Mouse (Mus musculus): Measurements from ENCODE around the gene Ugt1a5. TPM values are rescaled to one million over a fixed set of nuclear protein-coding genes. Genes with fewer than 3 reads are reported as not detected.

Gene Ugt1a5
- polyA plus RNA-seq, 1 experiment from 2014 or later, result not detected

DNA sequence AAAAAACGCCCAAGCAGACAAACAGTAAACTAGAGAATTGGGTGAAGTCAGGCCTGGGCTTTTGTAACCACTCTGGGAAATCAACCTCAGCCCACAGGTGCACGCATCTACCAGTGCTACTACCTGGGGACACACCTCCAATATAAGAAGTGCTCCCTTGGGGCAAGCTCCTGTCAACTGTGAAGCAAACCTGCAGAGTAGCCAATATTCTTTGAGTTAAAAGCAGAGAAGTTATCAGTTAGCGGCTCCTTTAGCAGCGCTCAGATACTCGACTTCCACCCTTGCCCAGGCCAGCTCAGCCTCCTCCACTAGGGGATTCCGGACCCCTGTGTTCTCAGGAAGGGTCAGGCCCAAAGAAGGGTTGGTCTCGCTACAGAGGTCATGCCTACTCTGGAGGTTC is 95.9 kb downstream of the Ugt1a5 start:
- Histone ChIP-seq H3K36me3 (ENCODE audit: control insufficient read depth, insufficient read depth, low read length) (peaks cover 74% of the 10 kb centered on the region), H3K9me3 (ENCODE audit: control insufficient read depth, low read length) (peaks cover 3% of the 10 kb centered on the region; the same call in 1 of the 2 replicates), H3K27me3 (replicated peaks; ENCODE audit: control insufficient read depth, insufficient read depth, low read length) (no peaks in the 10 kb centered on the region), H3K4me1 (ENCODE audit: control insufficient read depth, insufficient read depth, low read length) (no peaks in the 10 kb centered on the region), H3K4me2 (ENCODE audit: low read depth, low read length) (no peak overlapping the region), H3K9ac (ENCODE audit: low read depth, low read length) (no peak overlapping the region), H3K27ac (replicated peaks; ENCODE audit: low read depth, low read length) (no peak overlapping the region), H3K4me3 (ENCODE audit: low read depth, low read length) (no peak overlapping the region)
- DNase-seq (ENCODE audit: low spot score) (peak; percentile 93), ATAC-seq (ENCODE audit: low read depth) (peak; percentile 16)
- 85% methylated on average over 7 of the region's 7 CpGs for WGBS

DNA sequence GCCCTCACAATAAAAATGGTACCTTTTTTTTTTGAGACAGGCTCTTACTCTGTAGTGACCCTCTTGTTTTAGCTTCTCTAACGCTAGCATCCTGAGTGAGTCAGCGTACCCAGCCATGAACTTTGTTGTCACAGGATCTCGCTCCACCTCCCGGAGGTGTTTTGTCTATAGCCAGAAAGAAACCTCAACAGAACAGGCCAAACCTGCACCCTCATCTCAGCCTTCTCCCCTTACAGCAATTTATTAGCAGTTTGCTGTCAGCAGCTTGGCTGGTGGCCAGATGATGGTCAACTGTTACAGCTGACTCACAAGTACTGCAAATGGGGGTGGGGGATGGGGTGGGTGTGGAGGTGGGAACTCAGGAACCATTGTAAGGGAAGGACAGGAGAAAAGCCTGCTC is 96.4 kb downstream of the Ugt1a5 start:
- Histone ChIP-seq H3K27ac (replicated peaks; ENCODE audit: low read depth, low read length) (no peak overlapping the region), H3K9ac (ENCODE audit: low read depth, low read length) (no peak overlapping the region), H3K27me3 (replicated peaks; ENCODE audit: control insufficient read depth, insufficient read depth, low read length) (no peaks in the 10 kb centered on the region), H3K4me2 (ENCODE audit: low read depth, low read length) (no peak overlapping the region), H3K9me3 (ENCODE audit: control insufficient read depth, low read length) (no peaks in the 10 kb centered on the region; the same call in 1 of the 2 replicates), H3K4me3 (ENCODE audit: low read depth, low read length) (no peak overlapping the region), H3K36me3 (ENCODE audit: control insufficient read depth, insufficient read depth, low read length) (peaks cover 80% of the 10 kb centered on the region), H3K4me1 (ENCODE audit: control insufficient read depth, insufficient read depth, low read length) (no peaks in the 10 kb centered on the region)
- WGBS, result 74% methylated on average over 4 of the region's 4 CpGs
- ATAC-seq (ENCODE audit: low read depth) (peak; percentile 56), DNase-seq (ENCODE audit: low spot score) (peak; percentile 98)

DNA sequence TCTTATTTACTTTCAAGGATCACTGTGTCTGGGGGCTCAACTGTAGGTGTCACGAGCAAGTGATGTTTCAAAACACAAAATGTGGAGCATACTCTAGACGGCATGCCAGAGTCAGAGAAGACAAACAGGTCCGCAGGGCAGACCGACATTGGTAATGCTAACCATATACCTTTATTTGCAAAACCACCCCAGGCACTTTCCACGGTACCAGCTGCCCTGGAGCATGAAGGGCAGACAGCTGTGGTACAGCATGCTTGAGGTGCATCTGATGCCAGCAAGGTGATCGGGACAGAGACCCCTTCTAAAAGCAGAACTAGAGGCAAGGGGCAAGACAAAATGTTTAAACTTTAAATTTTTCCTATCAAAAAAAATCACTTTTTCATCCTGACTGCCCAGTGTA is 97.1 kb downstream of the Ugt1a5 start:
- WGBS, result 75% methylated on average over 6 of the region's 6 CpGs
- no peak overlapping the region for H3K4me2 ChIP-seq (ENCODE audit: low read depth, low read length)
- no peak overlapping the region for H3K27ac ChIP-seq (replicated peaks; ENCODE audit: low read depth, low read length)
- 0 out of 2 replicates have a peak, but pooled peaks have one; percentile 1 for ATAC-seq (ENCODE audit: low read depth)
- H3K9me3 ChIP-seq (ENCODE audit: control insufficient read depth, low read length), result no peaks in the 10 kb centered on the region
- H3K4me1 ChIP-seq (ENCODE audit: control insufficient read depth, insufficient read depth, low read length), result no peaks in the 10 kb centered on the region
- no peaks in the 10 kb centered on the region for H3K27me3 ChIP-seq (replicated peaks; ENCODE audit: control insufficient read depth, insufficient read depth, low read length)
- H3K9ac ChIP-seq (ENCODE audit: low read depth, low read length), result no peak overlapping the region
- no peak for DNase-seq (ENCODE audit: low spot score)
- no peak overlapping the region for H3K4me3 ChIP-seq (ENCODE audit: low read depth, low read length)
- H3K36me3 ChIP-seq (ENCODE audit: control insufficient read depth, insufficient read depth, low read length), result peaks cover 87% of the 10 kb centered on the region

DNA sequence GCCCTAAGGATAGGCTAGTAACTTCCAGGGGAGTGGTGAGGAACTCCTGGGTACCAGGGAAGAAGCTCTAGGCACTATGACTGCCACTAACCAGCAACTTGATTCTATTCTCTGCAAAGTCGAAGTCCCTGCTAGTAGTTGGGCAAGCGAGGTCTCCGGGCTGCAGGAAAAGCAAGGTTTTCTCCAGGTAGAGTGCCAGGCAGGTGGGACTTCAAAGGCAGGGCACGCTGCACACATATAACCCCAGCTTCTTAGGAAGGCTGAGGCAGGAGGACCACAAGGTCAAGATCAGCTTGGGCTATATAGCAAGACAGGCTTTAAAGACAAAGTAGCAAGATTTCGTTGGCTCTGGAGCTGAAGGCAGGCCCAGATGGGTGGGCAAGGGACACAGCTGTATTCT is 98.0 kb downstream of the Ugt1a5 start:
- DNase-seq (ENCODE audit: low spot score), result no peak
- ATAC-seq (ENCODE audit: low read depth), result no peak
- WGBS, result 92% methylated on average over 5 of the region's 5 CpGs
- H3K4me2 ChIP-seq (ENCODE audit: low read depth, low read length), result no peak overlapping the region
- H3K27me3 ChIP-seq (replicated peaks; ENCODE audit: control insufficient read depth, insufficient read depth, low read length), result no peaks in the 10 kb centered on the region
- no peaks in the 10 kb centered on the region for H3K9me3 ChIP-seq (ENCODE audit: control insufficient read depth, low read length)
- H3K4me1 ChIP-seq (ENCODE audit: control insufficient read depth, insufficient read depth, low read length), result no peaks in the 10 kb centered on the region
- H3K4me3 ChIP-seq (ENCODE audit: low read depth, low read length), result no peak overlapping the region
- H3K36me3 ChIP-seq (ENCODE audit: control insufficient read depth, insufficient read depth, low read length), result peaks cover 95% of the 10 kb centered on the region
- no peak overlapping the region for H3K9ac ChIP-seq (ENCODE audit: low read depth, low read length)
- H3K27ac ChIP-seq (replicated peaks; ENCODE audit: low read depth, low read length), result no peak overlapping the region

DNA sequence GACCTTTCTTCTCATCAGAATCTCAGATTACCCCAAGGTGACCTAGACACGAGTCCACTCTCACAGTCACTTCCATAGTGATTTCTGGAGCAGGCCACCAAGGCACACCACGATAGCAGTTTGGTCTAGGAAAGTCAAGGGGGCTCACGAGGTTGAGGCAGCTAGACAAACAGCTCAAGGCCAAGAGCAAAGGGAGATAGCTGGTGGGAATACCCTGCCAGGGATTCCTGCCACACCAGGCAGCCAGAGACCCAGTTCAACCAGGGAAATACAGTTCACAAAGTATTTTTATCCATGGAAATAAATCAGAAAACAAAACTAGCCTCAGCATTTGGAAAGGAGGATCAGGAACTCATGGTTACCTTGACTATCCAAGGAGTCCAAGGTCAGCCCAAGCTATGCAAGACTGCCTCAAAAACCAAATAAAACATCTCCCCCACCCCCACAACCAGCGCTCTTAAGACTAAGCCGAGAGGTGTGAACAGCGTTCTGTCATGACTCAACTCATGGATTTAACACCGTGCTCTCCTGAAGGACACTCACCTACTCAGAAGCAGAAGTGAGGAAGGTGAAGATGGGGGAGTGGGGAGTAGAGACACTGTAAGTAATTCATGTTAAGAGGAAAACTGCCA is 98.5 kb downstream of the Ugt1a5 start:
- H3K4me2 ChIP-seq (ENCODE audit: low read depth, low read length), result no peak overlapping the region
- H3K27ac ChIP-seq (replicated peaks; ENCODE audit: low read depth, low read length), result no peak overlapping the region
- H3K9me3 ChIP-seq (ENCODE audit: control insufficient read depth, low read length), result no peaks in the 10 kb centered on the region
- no peaks in the 10 kb centered on the region for H3K4me1 ChIP-seq (ENCODE audit: control insufficient read depth, insufficient read depth, low read length)
- ATAC-seq (ENCODE audit: low read depth) (no peak), DNase-seq (ENCODE audit: low spot score) (no peak)
- no peaks in the 10 kb centered on the region for H3K27me3 ChIP-seq (replicated peaks; ENCODE audit: control insufficient read depth, insufficient read depth, low read length)
- H3K9ac ChIP-seq (ENCODE audit: low read depth, low read length), result no peak overlapping the region
- WGBS, result 89% methylated on average over 7 of the region's 7 CpGs
- peaks cover 100% of the 10 kb centered on the region for H3K36me3 ChIP-seq (ENCODE audit: control insufficient read depth, insufficient read depth, low read length)
- H3K4me3 ChIP-seq (ENCODE audit: low read depth, low read length), result no peak overlapping the region

DNA sequence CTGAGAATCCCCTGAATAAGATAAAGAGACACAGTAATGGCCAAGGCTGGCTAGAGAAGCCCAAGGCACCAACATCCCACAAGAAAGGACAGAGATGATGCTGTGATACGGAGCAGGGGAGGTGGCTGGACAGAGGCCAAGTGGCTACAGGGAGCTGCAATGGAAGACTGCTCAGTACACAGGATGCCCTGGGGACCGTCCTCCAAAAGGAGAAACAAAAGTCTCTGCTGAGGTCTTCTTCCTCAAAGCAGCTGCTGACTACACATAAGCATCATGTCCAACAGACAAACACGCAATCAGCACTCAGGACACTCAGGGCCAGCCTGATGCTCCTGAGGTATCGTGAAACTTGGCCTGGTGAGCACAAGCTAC is 99.0 kb downstream of the Ugt1a5 start:
- Histone ChIP-seq H3K4me1 (ENCODE audit: control insufficient read depth, insufficient read depth, low read length) (no peaks in the 10 kb centered on the region), H3K4me2 (ENCODE audit: low read depth, low read length) (no peak overlapping the region), H3K36me3 (ENCODE audit: control insufficient read depth, insufficient read depth, low read length) (peaks cover 100% of the 10 kb centered on the region), H3K27me3 (replicated peaks; ENCODE audit: control insufficient read depth, insufficient read depth, low read length) (no peaks in the 10 kb centered on the region), H3K4me3 (ENCODE audit: low read depth, low read length) (no peak overlapping the region), H3K27ac (replicated peaks; ENCODE audit: low read depth, low read length) (no peak overlapping the region), H3K9me3 (ENCODE audit: control insufficient read depth, low read length) (no peaks in the 10 kb centered on the region), H3K9ac (ENCODE audit: low read depth, low read length) (no peak overlapping the region)
- 79% methylated on average over 4 of the region's 4 CpGs for WGBS
- ATAC-seq (ENCODE audit: low read depth) (no peak), DNase-seq (ENCODE audit: low spot score) (no peak)

DNA sequence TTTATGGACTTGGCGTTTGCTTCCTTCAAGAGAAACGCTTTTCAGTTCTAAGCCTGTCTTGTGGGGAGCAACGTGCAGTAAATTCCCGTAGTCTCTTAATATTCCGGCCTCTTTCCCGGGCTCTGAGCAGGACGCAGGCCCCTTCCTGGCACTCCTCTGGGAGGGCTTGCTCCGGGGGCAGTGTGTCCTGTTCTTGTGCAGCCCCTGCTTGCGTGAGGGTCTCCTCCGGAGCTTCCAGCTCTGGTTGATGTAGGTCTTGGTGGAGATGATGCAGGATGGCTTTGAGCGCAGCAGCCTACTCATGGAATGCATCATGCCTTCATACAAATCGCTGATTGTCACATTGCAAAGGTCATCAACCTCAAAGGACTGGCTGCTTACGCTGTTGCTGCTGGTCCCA is 100.3 kb downstream of the Ugt1a5 start:
- no peaks in the 10 kb centered on the region for H3K27me3 ChIP-seq (replicated peaks; ENCODE audit: control insufficient read depth, insufficient read depth, low read length)
- no peak overlapping the region for H3K4me3 ChIP-seq (ENCODE audit: low read depth, low read length)
- no peaks in the 10 kb centered on the region for H3K4me1 ChIP-seq (ENCODE audit: control insufficient read depth, insufficient read depth, low read length)
- H3K4me2 ChIP-seq (ENCODE audit: low read depth, low read length), result no peak overlapping the region
- no peaks in the 10 kb centered on the region for H3K9me3 ChIP-seq (ENCODE audit: control insufficient read depth, low read length)
- DNase-seq (ENCODE audit: low spot score), result no peak
- no peak for ATAC-seq (ENCODE audit: low read depth)
- H3K9ac ChIP-seq (ENCODE audit: low read depth, low read length), result no peak overlapping the region
- 89% methylated on average over 13 of the region's 13 CpGs for WGBS
- H3K27ac ChIP-seq (replicated peaks; ENCODE audit: low read depth, low read length), result no peak overlapping the region
- peaks cover 91% of the 10 kb centered on the region for H3K36me3 ChIP-seq (ENCODE audit: control insufficient read depth, insufficient read depth, low read length)

DNA sequence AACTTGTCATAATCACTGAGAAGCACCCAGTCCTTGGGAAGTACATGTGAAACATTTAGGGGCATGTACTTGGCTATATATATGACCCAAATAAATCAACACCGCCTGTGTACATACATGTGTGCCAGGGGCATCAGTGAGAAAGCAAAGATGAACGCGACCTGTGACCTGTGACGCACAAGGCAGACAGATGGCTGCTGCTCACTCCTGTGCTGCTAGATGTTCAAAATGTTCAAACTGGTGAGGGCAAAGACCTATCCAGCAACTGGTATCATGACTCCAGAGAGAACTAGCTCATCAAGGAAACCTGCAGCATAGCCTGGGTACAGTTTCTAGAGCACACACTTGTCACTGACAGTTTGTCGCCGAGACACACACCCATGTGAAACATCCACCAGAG is 101.7 kb downstream of the Ugt1a5 start:
- ATAC-seq (ENCODE audit: low read depth) (no peak), DNase-seq (ENCODE audit: low spot score) (no peak)
- Histone ChIP-seq H3K4me3 (ENCODE audit: low read depth, low read length) (no peak overlapping the region), H3K4me2 (ENCODE audit: low read depth, low read length) (no peak overlapping the region), H3K9me3 (ENCODE audit: control insufficient read depth, low read length) (no peaks in the 10 kb centered on the region), H3K27me3 (replicated peaks; ENCODE audit: control insufficient read depth, insufficient read depth, low read length) (no peaks in the 10 kb centered on the region), H3K9ac (ENCODE audit: low read depth, low read length) (no peak overlapping the region), H3K27ac (replicated peaks; ENCODE audit: low read depth, low read length) (no peak overlapping the region), H3K36me3 (ENCODE audit: control insufficient read depth, insufficient read depth, low read length) (peaks cover 90% of the 10 kb centered on the region), H3K4me1 (ENCODE audit: control insufficient read depth, insufficient read depth, low read length) (no peaks in the 10 kb centered on the region)
- 90% methylated on average over 6 of the region's 6 CpGs for WGBS

DNA sequence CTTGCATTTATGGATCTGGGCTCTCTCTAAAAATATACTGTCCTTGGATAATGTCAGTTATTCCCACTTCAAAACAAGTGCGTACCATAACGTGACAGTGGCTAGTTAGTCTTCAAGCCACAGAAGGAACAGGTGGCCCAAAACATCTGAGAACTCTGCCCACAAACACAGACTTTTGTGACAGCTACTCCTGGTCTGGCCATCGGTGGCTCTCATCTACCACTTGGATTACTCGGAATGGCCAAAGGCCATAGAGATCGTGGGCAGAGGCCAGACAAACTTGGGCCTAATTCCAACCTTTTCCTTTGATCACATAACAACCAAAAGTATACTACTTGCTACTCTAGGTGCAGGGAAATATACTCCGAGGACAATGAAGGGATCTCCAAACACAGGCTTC is 102.3 kb downstream of the Ugt1a5 start:
- Histone ChIP-seq H3K36me3 (ENCODE audit: control insufficient read depth, insufficient read depth, low read length) (peaks cover 90% of the 10 kb centered on the region), H3K4me3 (ENCODE audit: low read depth, low read length) (no peak overlapping the region), H3K9ac (ENCODE audit: low read depth, low read length) (no peak overlapping the region), H3K9me3 (ENCODE audit: control insufficient read depth, low read length) (no peaks in the 10 kb centered on the region), H3K4me2 (ENCODE audit: low read depth, low read length) (no peak overlapping the region), H3K27ac (replicated peaks; ENCODE audit: low read depth, low read length) (no peak overlapping the region), H3K4me1 (ENCODE audit: control insufficient read depth, insufficient read depth, low read length) (no peaks in the 10 kb centered on the region), H3K27me3 (replicated peaks; ENCODE audit: control insufficient read depth, insufficient read depth, low read length) (no peaks in the 10 kb centered on the region)
- no peak for DNase-seq (ENCODE audit: low spot score)
- ATAC-seq (ENCODE audit: low read depth), result no peak
- WGBS, result 87% methylated on average over 6 of the region's 6 CpGs

Measured in embryonic facial prominence, embryonic 14.5 days (tissue).